Mouse (Mus musculus) layer of hippocampus, adult 11-12 months (tissue): ENCODE data around the gene Olfr1451.
"Not testable (repeated sequence)": the region's sequence is repeated elsewhere in the genome, so short reads cannot be mapped to it uniquely, and the experiment has no call there.

Source experiments
- DNase-seq: peaks from one replicate; pipeline ENCODE4 v3.0.0; 2022; ENCODE audit warnings: low spot score

The Olfr1451 gene

DNA sequence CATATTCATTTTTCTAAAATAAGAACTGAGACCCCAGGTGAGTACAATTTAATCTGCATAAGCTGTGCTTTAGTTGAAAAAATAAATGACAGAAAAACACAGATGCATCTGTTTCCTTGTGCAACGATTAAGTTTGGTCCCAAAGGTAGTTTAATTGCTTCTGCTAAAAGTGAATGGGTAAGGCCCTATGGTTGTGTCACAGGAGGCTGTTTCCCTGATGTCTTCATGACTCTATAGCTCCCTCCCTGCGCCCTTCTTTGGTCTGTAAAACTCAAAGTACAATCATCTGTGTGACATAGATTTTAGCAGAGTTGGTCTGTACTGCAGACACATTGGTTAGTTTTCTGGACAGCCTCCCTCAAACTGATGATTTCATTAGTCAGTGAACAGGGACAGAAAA lies at the start of gene Olfr1451:
Olfr1451 (plus strand) TSS at position 301 of the 400 bp plus-strand sequence.
- DNase-seq = no peak

- no peak for DNase-seq
Observed at GRCm38 (mm10) chr19:12949958-12950357, 44.9 kb upstream of the Olfr1451 start, which contains the start of gene Olfr1450. Gene Olfr1450 (plus strand): TSS chr19:12950258.

GRCm38 (mm10) chr19:12970082-12970481 lies 24.7 kb upstream of the Olfr1451 start:
- not testable (repeated sequence) for DNase-seq

- DNase-seq = not testable (repeated sequence)
Observed at GRCm38 (mm10) chr19:12992316-12992715, 2.5 kb upstream of the Olfr1451 start.

- no peak for DNase-seq
Observed at GRCm38 (mm10) chr19:13028227-13028626, 33.4 kb downstream of the Olfr1451 start, which contains the start of gene Olfr1453. Gene Olfr1453 (minus strand): TSS chr19:13028327.
